Mouse (Mus musculus): ENCODE data around the gene Hoxb1. TPM values are rescaled to one million over a fixed set of nuclear protein-coding genes. Genes with fewer than 3 reads are reported as not detected.

The Hoxb1 gene
- polyA plus RNA-seq, 1 experiment from 2014 or later = 0.30 TPM

DNA sequence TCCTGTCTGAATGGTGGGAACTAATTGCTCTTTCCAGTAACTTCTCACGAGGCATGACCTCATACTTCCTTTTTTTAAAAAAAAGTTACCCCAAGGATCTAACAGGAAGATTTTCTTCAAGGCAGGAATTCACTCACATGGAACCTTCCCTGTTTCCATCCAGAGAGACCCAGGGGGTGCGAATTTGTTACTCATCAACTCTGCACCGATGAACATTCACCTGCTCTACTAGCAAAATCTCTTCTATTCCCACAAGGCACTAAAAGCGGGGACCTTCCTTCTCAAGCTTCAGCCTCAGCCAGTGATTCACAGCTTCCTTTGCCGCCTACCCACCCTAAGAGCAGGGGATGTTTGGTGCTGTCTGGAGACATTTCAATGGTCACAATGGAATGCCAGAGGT, 45.5 kb downstream of the Hoxb1 start:
- ATAC-seq (ENCODE audit: low FRiP score) = no peak
- Histone ChIP-seq H3K27ac (no peak overlapping the region), H3K4me2 (no peak overlapping the region), H3K36me3 (no peaks in the 10 kb centered on the region), H3K27me3 (0 out of 2 replicates have a peak, but pooled peaks cover 3% of the 10 kb centered on the region), H3K9me3 (no peaks in the 10 kb centered on the region; the same call in 1 of the 2 replicates), H3K4me1 (replicated peaks) (peaks cover 20% of the 10 kb centered on the region), H3K4me3 (no peak overlapping the region), H3K9ac (no peak overlapping the region)
- WGBS = 86% methylated on average over 5 of the region's 5 CpGs

DNA sequence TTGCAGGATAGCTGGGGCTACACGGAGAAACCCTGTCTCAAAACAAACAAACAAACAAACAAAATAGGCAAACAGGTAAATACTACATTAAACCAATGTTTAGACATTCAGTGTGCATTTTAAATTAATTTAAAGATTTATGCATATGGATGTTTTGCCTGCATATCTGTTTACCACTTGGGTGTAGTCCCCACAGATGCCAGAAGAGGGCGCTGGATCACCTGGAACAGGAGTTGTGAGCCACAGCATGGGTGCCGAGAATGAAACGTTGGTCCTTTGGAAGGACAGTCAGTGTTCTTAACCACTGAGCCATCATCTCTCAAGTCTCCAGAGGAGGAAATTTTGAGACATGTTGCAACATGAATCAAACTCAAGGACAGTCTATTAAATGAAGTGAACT, 46.4 kb downstream of the Hoxb1 start:
- Histone ChIP-seq H3K4me1 (replicated peaks) (peaks cover 22% of the 10 kb centered on the region), H3K4me2 (no peak overlapping the region), H3K27me3 (0 out of 2 replicates have a peak, but pooled peaks cover under 1% of the 10 kb centered on the region), H3K27ac (no peak overlapping the region), H3K9ac (no peak overlapping the region), H3K9me3 (no peaks in the 10 kb centered on the region; the same call in 1 of the 2 replicates), H3K36me3 (no peaks in the 10 kb centered on the region), H3K4me3 (no peak overlapping the region)
- ATAC-seq (ENCODE audit: low FRiP score) = no peak
- 61% methylated on average over 4 of the region's 4 CpGs for WGBS

DNA sequence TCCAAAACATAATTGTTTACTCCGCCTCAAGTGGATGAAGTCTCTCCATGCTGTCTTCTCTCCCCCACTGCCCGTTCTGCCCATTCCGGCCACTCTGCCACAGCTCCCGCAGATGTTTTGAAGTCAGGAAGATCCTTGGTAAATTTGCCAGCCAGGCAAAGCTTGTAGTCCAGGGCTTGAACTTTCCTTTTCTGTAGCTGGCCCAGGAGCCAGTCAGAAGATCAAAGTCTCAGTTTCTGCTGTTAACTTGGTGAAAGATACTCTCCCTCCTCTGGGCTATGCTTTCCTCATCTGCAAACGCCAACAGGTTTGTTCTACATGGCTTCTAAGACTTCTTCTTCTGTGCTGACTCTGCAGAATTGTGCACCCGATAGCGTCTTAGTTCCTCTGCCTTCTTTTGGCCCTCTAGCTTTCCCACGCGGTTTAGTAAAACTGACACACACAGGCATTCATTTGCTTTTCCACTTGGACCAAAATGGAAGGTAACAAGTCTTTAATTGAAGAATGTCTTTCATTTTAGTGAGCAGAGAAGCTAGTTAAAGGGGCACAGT, 47.5 kb downstream of the Hoxb1 start:
- 86% methylated on average over 9 of the region's 9 CpGs for WGBS
- Histone ChIP-seq H3K9me3 (no peaks in the 10 kb centered on the region; the same call in 1 of the 2 replicates), H3K27me3 (no peaks in the 10 kb centered on the region), H3K36me3 (no peaks in the 10 kb centered on the region), H3K4me1 (replicated peaks) (peaks cover 14% of the 10 kb centered on the region), H3K27ac (no peak overlapping the region), H3K9ac (no peak overlapping the region), H3K4me3 (no peak overlapping the region), H3K4me2 (no peak overlapping the region)
- ATAC-seq (ENCODE audit: low FRiP score) = no peak

DNA sequence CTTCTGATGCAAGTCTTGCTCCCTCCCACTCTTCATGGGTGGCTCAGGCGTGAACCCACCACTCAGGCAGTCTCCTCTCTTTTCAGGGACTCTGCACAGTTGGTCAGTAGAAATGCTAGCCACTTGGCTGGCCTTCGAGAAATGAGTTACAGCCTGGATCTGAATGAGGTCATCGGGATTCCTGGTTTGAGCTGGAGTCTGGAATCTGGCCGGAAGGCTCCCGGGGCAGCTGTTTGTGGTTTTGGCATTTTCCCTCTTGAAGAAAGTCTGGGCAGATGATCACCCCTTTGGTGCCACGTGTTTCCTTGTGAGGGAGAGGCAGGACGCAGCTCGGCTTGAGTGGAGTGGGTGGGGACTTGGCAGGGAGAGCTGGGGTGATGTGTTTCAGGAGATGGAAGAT, 48.0 kb downstream of the Hoxb1 start:
- Histone ChIP-seq H3K4me1 (replicated peaks) (peaks cover 11% of the 10 kb centered on the region; the same call in 1 of the 2 replicates), H3K9ac (no peak overlapping the region), H3K27ac (no peak overlapping the region), H3K4me2 (no peak overlapping the region), H3K36me3 (no peaks in the 10 kb centered on the region), H3K4me3 (no peak overlapping the region), H3K27me3 (no peaks in the 10 kb centered on the region), H3K9me3 (no peaks in the 10 kb centered on the region; the same call in 1 of the 2 replicates)
- no peak for ATAC-seq (ENCODE audit: low FRiP score)
- WGBS = 64% methylated on average over 8 of the region's 8 CpGs

DNA sequence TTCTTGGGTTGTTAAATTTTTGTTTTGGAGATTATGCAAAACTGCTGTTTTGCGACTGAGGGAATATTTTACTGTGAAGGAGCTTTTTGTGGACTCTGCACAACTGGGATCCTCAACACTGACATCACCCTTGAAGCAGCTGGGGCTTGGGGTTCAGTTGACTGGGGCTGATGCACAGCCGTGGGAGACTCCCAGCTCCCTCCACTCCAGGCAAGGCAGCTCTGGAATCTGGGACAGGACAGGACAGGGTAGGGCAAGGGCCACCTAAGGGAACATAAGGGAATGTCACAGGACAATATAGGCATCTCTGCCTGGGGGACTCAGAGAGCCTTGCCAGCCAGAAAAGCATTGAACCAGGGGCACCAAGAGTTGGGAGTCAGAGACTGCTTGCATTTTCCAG, 48.5 kb downstream of the Hoxb1 start:
- Histone ChIP-seq H3K27ac (no peak overlapping the region), H3K9me3 (no peaks in the 10 kb centered on the region; the same call in 1 of the 2 replicates), H3K4me1 (replicated peaks) (peaks cover 6% of the 10 kb centered on the region; the same call in 1 of the 2 replicates), H3K4me2 (no peak overlapping the region), H3K9ac (no peak overlapping the region), H3K27me3 (no peaks in the 10 kb centered on the region), H3K4me3 (no peak overlapping the region), H3K36me3 (no peaks in the 10 kb centered on the region)
- ATAC-seq (ENCODE audit: low FRiP score) = no peak
- 66% methylated on average over 2 of the region's 2 CpGs for WGBS

MicroRNA genes within 50 kb of the gene (microRNA counts, 519-probe panel; counts per million panel counts)
- 5,299 counts per million, percentile 90 among the panel's probes with 10 or more counts for microRNA mmu-miR-10a

Small RNAs within 50 kb of the gene (microRNA-seq; reads per million reads assigned to microRNA genes)
- 97,277 reads per million, percentile 100 among the genes with 10 or more reads in this experiment for gene Mir10a

Other genes starting within 250 kb of the Hoxb1 start
- gene Ttll6, start 232.0 kb upstream of the Hoxb1 start, polyA plus RNA-seq (2015; fragmentation: Nextera tagmentation; extraction: Ambion mirVana) = 0.22 and 0.26 TPM in 2 replicates
- not detected in 2 replicates for gene Hoxb13, start 171.4 kb upstream of the Hoxb1 start, polyA plus RNA-seq (2015; fragmentation: Nextera tagmentation; extraction: Ambion mirVana)
- 4.8 and 7.2 TPM in 2 replicates for gene Hoxb9, start 94.3 kb upstream of the Hoxb1 start, polyA plus RNA-seq (2015; fragmentation: Nextera tagmentation; extraction: Ambion mirVana)
- gene Hoxb8, start 83.8 kb upstream of the Hoxb1 start, polyA plus RNA-seq (2015; fragmentation: Nextera tagmentation; extraction: Ambion mirVana) = 19.2 and 27.2 TPM in 2 replicates
- gene Hoxb7, start 79.1 kb upstream of the Hoxb1 start, polyA plus RNA-seq (2015; fragmentation: Nextera tagmentation; extraction: Ambion mirVana) = 21.5 and 33.2 TPM in 2 replicates
- gene Hoxb6, start 73.3 kb upstream of the Hoxb1 start, polyA plus RNA-seq (2015; fragmentation: Nextera tagmentation; extraction: Ambion mirVana) = 81.9 and 132 TPM in 2 replicates
- gene Hoxb5, start 62.4 kb upstream of the Hoxb1 start, polyA plus RNA-seq (2015; fragmentation: Nextera tagmentation; extraction: Ambion mirVana) = 196 and 216 TPM in 2 replicates
- 9.5 and 11.3 TPM in 2 replicates for gene Hoxb4, start 47.5 kb upstream of the Hoxb1 start, polyA plus RNA-seq (2015; fragmentation: Nextera tagmentation; extraction: Ambion mirVana)
- 11.9 and 14.5 TPM in 2 replicates for gene Hoxb3, start 42.4 kb upstream of the Hoxb1 start, polyA plus RNA-seq (2015; fragmentation: Nextera tagmentation; extraction: Ambion mirVana)
- 38.6 and 47.2 TPM in 2 replicates for gene Hoxb2, start 15.2 kb upstream of the Hoxb1 start, polyA plus RNA-seq (2015; fragmentation: Nextera tagmentation; extraction: Ambion mirVana)
- 6.3 and 6.9 TPM in 2 replicates for gene Skap1, start 98.8 kb downstream of the Hoxb1 start, polyA plus RNA-seq (2015; fragmentation: Nextera tagmentation; extraction: Ambion mirVana)